Mouse (Mus musculus) liver, postnatal 0 days (tissue): ENCODE data around the gene Elavl2.

Experiments used
- CTCF ChIP-seq: sonication (generic); IDR thresholded peaks from 2 replicates; pipeline ENCODE4 v1.5.1; 2016; ENCODE audit warnings: antibody characterized with exemption, low read depth
- EP300 ChIP-seq: IDR thresholded peaks from 2 replicates; pipeline ENCODE4 v1.6.1; 2016; ENCODE audit warnings: antibody characterized with exemption, low read depth, mild to moderate bottlenecking

DNA sequence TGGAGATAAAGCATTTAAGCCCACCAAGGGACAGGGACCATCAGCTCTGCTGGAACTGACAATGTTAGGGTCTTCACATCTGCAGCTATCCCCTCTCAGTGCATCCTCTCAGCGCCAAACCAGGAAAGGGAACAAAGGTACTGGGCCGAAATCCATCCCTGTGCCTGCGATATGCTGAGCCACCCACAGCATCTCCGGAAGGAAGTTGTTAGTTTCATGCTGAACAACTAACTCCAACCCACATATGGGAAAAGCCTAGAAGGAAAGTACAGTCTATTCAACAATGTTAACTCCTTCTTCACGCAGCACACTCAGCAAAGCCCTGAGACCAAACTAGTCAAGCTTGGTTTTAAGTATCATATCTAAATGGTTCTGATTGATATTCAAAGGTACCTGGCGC, 167.0 kb downstream of the Elavl2 start:
- TF ChIP-seq CTCF (no peak), EP300 (no peak)
